Mouse (Mus musculus): ENCODE data around the gene Zfp217. TPM values are rescaled to one million over a fixed set of nuclear protein-coding genes. Genes with fewer than 3 reads are reported as not detected.

The Zfp217 gene
- 2.4 and 3.0 TPM in 2 replicates for polyA plus RNA-seq (2015; fragmentation: Nextera tagmentation; extraction: Ambion mirVana)

DNA sequence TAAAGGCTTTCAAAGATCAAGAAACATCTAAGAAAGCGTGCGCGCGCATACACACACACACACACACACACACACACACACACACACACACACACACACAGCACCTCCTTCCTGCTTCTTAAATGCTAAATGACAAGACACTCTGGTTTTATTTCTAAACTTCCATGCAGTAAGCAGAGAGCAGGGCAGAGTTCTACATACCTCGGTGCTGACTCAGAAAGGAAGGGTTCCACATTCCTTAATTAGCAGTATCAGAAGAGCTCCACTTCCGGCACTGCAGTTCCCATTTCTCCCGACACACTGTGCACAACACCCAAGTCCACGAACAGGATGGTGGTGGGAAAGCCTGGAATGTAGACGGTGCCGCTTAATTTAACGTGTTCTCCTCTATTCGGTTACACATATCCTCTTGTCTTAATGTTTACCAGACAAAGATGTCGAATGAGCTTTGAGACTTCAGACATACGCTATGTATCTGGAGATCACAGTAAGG lies at the start of gene Zfp217:
Gene Zfp217, minus strand, starts transcription at position 443 of the 493 bp plus-strand sequence.
- peak within 1 kb of the TSS; percentile 56; the same call in 1 of the 2 replicates for H3K9ac ChIP-seq
- no peaks in the 10 kb centered on the region for H3K36me3 ChIP-seq
- H3K27me3 ChIP-seq (replicated peaks): no peaks in the 10 kb centered on the region
- WGBS: 28% methylated on average over 14 of the region's 14 CpGs
- H3K4me2 ChIP-seq: peak within 1 kb of the TSS; percentile 32
- H3K27ac ChIP-seq (replicated peaks): peak within 1 kb of the TSS; percentile 83
- H3K9me3 ChIP-seq: no peaks in the 10 kb centered on the region
- H3K4me3 ChIP-seq: peak within 1 kb of the TSS; percentile 0; the same call in 1 of the 2 replicates
- ATAC-seq (ENCODE audit: extremely low read depth, insufficient number of reproducible peaks, low FRiP score, low TSS enrichment): peak; percentile 58
- peaks cover 32% of the 10 kb centered on the region for H3K4me1 ChIP-seq

DNA sequence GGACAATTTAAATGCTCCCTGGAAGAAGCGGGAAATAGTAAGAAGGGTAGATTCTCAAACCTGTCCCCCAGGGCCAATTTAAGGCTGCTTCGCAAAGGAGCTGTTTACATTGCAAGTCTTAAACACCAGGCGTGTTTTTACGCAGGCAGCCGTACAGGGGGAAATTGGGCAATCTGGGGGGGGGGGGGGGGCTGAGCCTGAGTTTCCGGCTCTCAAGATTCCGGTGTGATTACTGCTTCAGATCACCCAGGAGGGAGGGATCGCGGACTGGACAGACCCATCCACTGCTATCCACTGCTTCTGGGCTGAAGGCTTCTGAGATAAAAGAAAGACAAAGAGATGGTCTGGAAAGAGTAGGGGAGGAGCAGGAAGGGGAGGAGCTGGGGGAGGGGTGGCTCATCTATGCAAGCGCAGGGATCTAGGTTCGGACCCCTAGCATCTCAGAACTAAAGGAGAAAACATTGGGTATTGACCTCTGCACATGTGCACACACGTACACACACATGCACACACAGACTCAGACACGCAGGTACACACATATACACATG lies 47.7 kb upstream of the Zfp217 start:
- WGBS: 80% methylated on average over 13 of the region's 13 CpGs
- H3K27me3 ChIP-seq (replicated peaks): no peaks in the 10 kb centered on the region
- H3K36me3 ChIP-seq: no peaks in the 10 kb centered on the region
- no peak overlapping the region for H3K27ac ChIP-seq (replicated peaks)
- ATAC-seq (ENCODE audit: extremely low read depth, insufficient number of reproducible peaks, low FRiP score, low TSS enrichment): no peak
- no peak overlapping the region for H3K4me3 ChIP-seq
- H3K4me2 ChIP-seq: no peak overlapping the region
- peaks cover 17% of the 10 kb centered on the region for H3K4me1 ChIP-seq
- no peak overlapping the region for H3K9ac ChIP-seq
- no peaks in the 10 kb centered on the region for H3K9me3 ChIP-seq

DNA sequence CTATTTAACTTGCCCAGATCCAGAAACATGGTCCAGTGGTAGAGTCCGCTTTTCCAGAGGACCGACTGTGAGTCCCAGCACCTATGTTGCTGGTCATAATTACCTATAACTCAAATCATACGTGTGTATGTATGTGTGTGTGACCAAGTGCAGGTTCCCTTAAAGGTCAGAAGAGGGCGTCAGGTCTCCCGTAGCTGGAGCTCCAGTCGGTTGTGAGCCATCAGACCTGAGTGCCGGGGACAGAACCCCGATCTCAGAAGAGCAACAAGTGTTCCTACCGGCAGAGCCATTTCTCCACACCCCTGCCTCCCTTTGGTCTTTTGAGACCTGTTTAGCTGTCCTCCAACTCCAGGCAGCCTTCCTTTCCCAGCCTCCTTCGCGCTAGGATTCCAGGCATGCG lies 46.9 kb upstream of the Zfp217 start:
- no peak overlapping the region for H3K9ac ChIP-seq
- no peak for ATAC-seq (ENCODE audit: extremely low read depth, insufficient number of reproducible peaks, low FRiP score, low TSS enrichment)
- no peaks in the 10 kb centered on the region for H3K36me3 ChIP-seq
- H3K4me2 ChIP-seq: no peak overlapping the region
- WGBS: 94% methylated on average over 12 of the region's 12 CpGs
- no peaks in the 10 kb centered on the region for H3K9me3 ChIP-seq
- peaks cover 17% of the 10 kb centered on the region for H3K4me1 ChIP-seq
- no peak overlapping the region for H3K27ac ChIP-seq (replicated peaks)
- no peak overlapping the region for H3K4me3 ChIP-seq
- no peaks in the 10 kb centered on the region for H3K27me3 ChIP-seq (replicated peaks)

DNA sequence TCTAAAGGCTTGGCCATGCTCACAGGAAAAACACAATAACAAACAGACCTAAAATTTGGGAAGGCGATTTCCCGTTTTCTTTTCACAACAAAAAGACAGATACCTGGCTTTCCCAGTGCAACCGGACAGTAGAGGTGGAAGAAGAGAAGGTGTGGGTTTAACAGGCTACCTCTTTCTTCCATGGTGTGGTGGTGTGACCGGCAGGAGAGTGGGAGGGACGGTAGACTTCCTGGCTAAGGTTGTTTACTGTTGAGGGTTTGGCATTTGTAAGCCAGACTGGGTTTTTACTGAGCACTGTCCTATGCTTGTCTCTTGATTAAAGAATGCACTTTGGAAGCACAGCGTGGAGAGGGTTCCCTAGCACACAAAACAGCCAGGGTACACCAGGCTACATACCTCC lies 45.9 kb upstream of the Zfp217 start:
- H3K4me2 ChIP-seq: peak overlapping the region; percentile 56
- no peaks in the 10 kb centered on the region for H3K27me3 ChIP-seq (replicated peaks)
- H3K4me3 ChIP-seq: peak overlapping the region; percentile 20; the same call in 1 of the 2 replicates
- H3K4me1 ChIP-seq: peaks cover 17% of the 10 kb centered on the region
- no peak overlapping the region for H3K9ac ChIP-seq
- H3K27ac ChIP-seq (replicated peaks): no peak overlapping the region
- H3K9me3 ChIP-seq: no peaks in the 10 kb centered on the region
- WGBS: 46% methylated on average over 6 of the region's 6 CpGs
- H3K36me3 ChIP-seq: no peaks in the 10 kb centered on the region
- no peak for ATAC-seq (ENCODE audit: extremely low read depth, insufficient number of reproducible peaks, low FRiP score, low TSS enrichment)

DNA sequence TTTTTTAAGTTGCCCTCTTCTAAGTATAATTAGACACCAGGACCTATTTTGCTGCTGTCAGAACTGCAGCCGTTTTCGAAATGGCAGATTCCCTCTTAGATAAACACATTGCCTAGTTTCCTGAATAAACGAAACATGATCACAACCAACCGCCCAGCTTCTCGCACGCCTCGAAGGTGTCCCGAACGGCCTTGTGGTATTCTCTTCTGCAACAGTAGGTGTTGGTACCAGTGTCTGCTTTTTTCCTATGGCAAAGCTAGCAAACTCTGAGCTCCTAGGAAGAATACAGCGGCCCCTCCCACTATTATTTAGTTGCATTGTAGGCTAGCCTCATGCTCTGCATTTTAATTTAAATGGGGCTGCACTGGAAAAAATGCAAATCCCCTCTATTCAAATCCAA lies 45.3 kb upstream of the Zfp217 start:
- no peak for ATAC-seq (ENCODE audit: extremely low read depth, insufficient number of reproducible peaks, low FRiP score, low TSS enrichment)
- 5% methylated on average over 10 of the region's 10 CpGs for WGBS

DNA sequence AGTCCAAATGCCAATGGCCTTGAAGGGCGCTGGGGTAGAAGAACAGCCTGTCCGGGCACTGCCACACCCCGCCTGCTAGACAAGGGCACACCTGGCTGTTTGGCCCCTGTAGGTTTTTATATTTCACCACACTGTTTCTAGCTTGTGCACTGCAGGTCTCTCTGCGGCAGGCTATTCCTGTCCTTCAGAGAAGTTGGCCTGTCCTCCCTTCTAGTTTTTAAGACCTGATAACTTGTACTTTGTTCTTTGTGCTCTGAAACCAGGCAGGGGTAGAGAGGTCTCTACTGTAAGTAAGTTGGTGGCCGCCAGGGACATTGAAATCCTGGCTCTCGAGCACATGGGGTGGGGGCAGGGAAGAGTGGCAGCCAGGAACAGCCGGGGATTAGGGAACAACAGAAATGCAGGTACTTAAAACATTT lies 44.8 kb upstream of the Zfp217 start:
- Histone ChIP-seq H3K4me1 (peaks cover 17% of the 10 kb centered on the region), H3K27ac (replicated peaks) (peak overlapping the region; percentile 51), H3K4me3 (peak overlapping the region; percentile 20), H3K9ac (peak overlapping the region; percentile 37; the same call in 1 of the 2 replicates), H3K27me3 (replicated peaks) (no peaks in the 10 kb centered on the region), H3K4me2 (peak overlapping the region; percentile 56), H3K9me3 (no peaks in the 10 kb centered on the region), H3K36me3 (no peaks in the 10 kb centered on the region)
- WGBS: 28% methylated on average over 7 of the region's 7 CpGs
- ATAC-seq (ENCODE audit: extremely low read depth, insufficient number of reproducible peaks, low FRiP score, low TSS enrichment): no peak

More for the DNA sequence above, 45.3 kb upstream of the Zfp217 start:
- Histone ChIP-seq H3K4me3 (peak overlapping the region; percentile 20), H3K4me1 (peaks cover 17% of the 10 kb centered on the region), H3K36me3 (no peaks in the 10 kb centered on the region), H3K27me3 (replicated peaks) (no peaks in the 10 kb centered on the region), H3K9ac (peak overlapping the region; percentile 61), H3K9me3 (no peaks in the 10 kb centered on the region), H3K4me2 (peak overlapping the region; percentile 56), H3K27ac (replicated peaks) (peak overlapping the region; percentile 51; the same call in 1 of the 2 replicates)

DNA sequence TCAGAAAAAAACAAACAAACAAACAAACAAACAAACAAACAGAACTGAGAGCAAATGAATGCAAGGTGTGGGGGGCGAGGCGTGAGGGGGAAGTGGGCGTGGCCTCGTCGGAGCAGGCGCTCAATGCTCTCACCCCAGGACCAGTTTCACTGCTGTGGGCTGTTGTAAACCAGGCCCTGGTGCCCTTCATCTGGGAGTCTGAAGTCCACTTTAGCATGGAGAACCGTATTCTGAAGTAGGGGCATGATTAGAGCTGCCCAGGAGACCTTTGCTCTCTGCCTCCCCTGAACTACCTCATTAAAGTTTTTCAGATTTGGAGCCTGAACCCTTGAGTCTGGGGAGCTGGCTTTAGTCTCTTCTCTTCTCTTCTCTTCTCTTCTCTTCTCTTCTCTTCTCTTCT lies 40.8 kb upstream of the Zfp217 start:
- Histone ChIP-seq H3K36me3 (no peaks in the 10 kb centered on the region), H3K9me3 (no peaks in the 10 kb centered on the region), H3K4me1 (peaks cover 24% of the 10 kb centered on the region), H3K9ac (no peak overlapping the region), H3K4me2 (no peak overlapping the region), H3K4me3 (no peak overlapping the region), H3K27ac (replicated peaks) (no peak overlapping the region), H3K27me3 (replicated peaks) (no peaks in the 10 kb centered on the region)
- 89% methylated on average over 7 of the region's 7 CpGs for WGBS
- ATAC-seq (ENCODE audit: extremely low read depth, insufficient number of reproducible peaks, low FRiP score, low TSS enrichment): no peak

DNA sequence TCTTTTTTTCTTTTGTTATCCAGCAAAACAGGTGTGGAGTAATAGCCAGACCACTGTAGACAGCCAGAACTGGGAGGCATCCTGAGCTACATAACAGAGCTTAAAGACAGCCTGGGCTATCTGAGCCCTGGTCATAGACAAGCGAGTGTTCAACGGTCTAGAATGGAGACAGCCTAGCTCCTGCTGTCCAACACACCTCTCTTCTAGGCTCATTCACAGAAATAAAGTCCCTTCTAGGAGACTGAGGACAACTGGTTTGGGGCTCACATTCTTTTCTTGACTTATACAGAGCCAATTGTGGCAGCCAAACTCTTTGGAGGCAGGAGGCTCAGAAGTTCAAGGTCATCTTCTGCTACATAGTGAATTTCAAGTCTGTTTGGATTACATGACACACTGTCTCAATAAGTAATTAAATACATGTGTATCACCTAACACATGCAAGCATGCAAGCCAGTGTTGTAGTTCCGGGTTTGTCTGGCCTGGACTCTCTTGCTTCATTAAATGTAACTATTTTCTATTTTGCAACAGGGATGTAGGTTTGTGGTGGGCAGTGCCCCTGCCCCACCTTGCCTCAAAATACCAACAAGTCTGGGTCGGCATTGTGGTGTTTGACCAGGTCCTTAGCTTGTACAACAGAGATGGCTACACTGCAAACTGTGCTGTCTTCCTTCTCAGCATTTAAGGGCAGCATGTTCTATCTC lies 37.4 kb upstream of the Zfp217 start:
- no peak for ATAC-seq (ENCODE audit: extremely low read depth, insufficient number of reproducible peaks, low FRiP score, low TSS enrichment)
- peak overlapping the region; percentile 76 for H3K4me2 ChIP-seq
- H3K36me3 ChIP-seq: no peaks in the 10 kb centered on the region
- peak overlapping the region; percentile 83 for H3K9ac ChIP-seq
- 59% methylated on average over 4 of the region's 4 CpGs for WGBS
- peak overlapping the region; percentile 43; the same call in 1 of the 2 replicates for H3K27ac ChIP-seq (replicated peaks)
- H3K4me3 ChIP-seq: peak overlapping the region; percentile 59
- no peaks in the 10 kb centered on the region for H3K9me3 ChIP-seq
- H3K4me1 ChIP-seq: peaks cover 13% of the 10 kb centered on the region
- H3K27me3 ChIP-seq (replicated peaks): no peaks in the 10 kb centered on the region

DNA sequence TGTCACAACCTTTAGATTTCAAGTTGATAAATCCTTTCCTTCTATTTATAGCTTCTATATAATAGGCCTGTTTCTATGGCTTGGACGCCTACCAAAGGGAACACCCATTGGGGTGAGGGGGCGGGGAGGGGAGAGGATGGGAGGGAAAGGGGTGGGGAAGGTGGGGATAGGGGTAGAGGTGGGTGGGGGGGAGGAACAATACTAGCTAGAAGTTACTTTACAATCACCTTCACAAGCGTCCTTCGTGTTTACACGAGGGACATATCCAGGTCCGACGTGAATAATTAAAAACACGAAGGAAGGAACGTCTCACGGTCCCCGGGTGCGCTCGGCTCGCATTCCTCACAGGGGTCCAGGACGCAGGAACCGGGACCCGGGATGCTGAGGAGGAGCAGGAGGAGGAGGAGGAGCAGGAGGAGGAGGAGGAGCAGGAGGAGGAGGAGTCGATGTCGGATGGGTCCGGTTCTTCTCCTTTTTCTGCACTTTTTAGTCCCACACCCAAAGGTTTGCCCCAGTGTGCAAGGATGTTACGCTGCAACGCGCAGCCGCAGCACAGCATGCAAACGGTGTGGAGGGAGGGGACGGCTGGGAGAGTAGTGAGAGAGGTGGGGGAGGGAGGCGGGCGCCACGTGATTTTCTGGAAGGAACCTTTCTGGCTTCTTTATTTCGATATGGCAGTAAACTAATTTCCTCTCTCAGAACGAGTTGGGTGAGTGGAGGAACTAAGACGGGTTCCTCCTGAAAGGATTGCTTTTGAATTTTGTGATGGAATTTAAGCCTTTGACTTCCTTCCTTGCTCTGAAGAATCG lies 36.5 kb upstream of the Zfp217 start:
- Histone ChIP-seq H3K4me2 (peak overlapping the region; percentile 76), H3K27me3 (replicated peaks) (no peaks in the 10 kb centered on the region), H3K36me3 (no peaks in the 10 kb centered on the region), H3K4me3 (peak overlapping the region; percentile 59), H3K9me3 (no peaks in the 10 kb centered on the region), H3K27ac (replicated peaks) (peak overlapping the region; percentile 75), H3K4me1 (peaks cover 13% of the 10 kb centered on the region), H3K9ac (peak overlapping the region; percentile 83)
- WGBS: 1% methylated on average over 33 of the region's 33 CpGs
- peak; percentile 62; the same call in 1 of the 2 replicates for ATAC-seq (ENCODE audit: extremely low read depth, insufficient number of reproducible peaks, low FRiP score, low TSS enrichment)

DNA sequence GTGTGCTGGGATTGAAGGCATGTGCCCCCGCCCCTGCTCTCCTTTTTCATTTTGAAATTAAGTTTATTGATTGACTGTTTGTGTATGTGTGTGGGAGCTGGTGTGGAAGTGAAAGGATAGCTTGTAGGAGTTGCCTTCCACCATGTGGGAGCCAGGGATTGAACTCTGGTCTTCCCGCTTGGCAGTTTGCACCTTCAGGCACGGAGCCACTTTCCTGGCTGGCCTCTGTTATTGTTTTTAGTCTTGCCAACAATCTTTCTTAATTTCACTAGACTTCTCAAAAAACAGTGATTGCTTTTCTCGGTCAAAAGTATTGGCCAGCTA lies 35.9 kb upstream of the Zfp217 start:
- WGBS: 63% methylated on average over 4 of the region's 4 CpGs
- Histone ChIP-seq H3K4me3 (peak overlapping the region; percentile 59), H3K36me3 (no peaks in the 10 kb centered on the region), H3K4me2 (peak overlapping the region; percentile 76), H3K9me3 (no peaks in the 10 kb centered on the region), H3K27me3 (replicated peaks) (no peaks in the 10 kb centered on the region), H3K4me1 (peaks cover 13% of the 10 kb centered on the region), H3K27ac (replicated peaks) (no peak overlapping the region), H3K9ac (no peak overlapping the region)
- ATAC-seq (ENCODE audit: extremely low read depth, insufficient number of reproducible peaks, low FRiP score, low TSS enrichment): no peak

DNA sequence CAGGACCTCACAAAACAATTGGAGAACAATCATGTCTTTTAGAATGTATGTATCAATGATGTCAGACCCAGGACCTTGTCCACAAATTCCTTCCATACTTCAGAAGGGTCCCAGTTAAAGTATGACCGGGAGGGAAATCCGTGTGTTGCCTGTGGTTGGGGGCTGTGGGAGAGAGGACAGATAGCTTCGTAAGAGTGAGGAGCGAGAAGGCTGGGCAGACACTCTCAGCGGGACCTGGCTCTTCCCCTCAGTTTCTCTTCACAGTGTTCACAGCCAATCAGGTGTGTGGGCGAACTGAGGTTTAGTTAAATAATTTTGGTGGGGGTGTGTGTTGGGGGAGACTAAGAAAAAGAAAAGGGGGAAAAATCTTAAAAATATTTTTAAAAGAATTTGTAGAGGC lies 34.0 kb upstream of the Zfp217 start:
- no peaks in the 10 kb centered on the region for H3K9me3 ChIP-seq
- H3K4me3 ChIP-seq: no peak overlapping the region
- H3K27ac ChIP-seq (replicated peaks): no peak overlapping the region
- no peaks in the 10 kb centered on the region for H3K36me3 ChIP-seq
- H3K4me2 ChIP-seq: no peak overlapping the region
- no peak overlapping the region for H3K9ac ChIP-seq
- peaks cover 23% of the 10 kb centered on the region for H3K4me1 ChIP-seq
- 74% methylated on average over 6 of the region's 6 CpGs for WGBS
- no peak for ATAC-seq (ENCODE audit: extremely low read depth, insufficient number of reproducible peaks, low FRiP score, low TSS enrichment)
- H3K27me3 ChIP-seq (replicated peaks): no peaks in the 10 kb centered on the region

Data from heart, embryonic 13.5 days (tissue).